Mouse (Mus musculus) frontal cortex, postnatal 36 days (tissue): ENCODE data around the gene Ces1c.
A peak's percentile ranks its signal among the peaks of the same experiment; 100 is the strongest.

Experiments
- DNase-seq, 2 experiments: peaks; one replicate each; pipeline ENCODE4 v3.0.0; 2022; ENCODE audit warnings: low spot score in 2 of 2

Ces1c gene

GRCm38 (mm10) chr8:93131233-93131980 is at the start of gene Ces1c:
Gene Ces1c (minus strand): TSS chr8:93131283.
- no peak for DNase-seq

GRCm38 (mm10) chr8:93180581-93181129 is 49.6 kb upstream of the Ces1c start:
- no peak for DNase-seq

- DNase-seq = no peak
These were observed 45.5 kb upstream of the Ces1c start for GRCm38 (mm10) chr8:93176593-93176992.

- no peak for DNase-seq
These were observed 43.5 kb upstream of the Ces1c start for GRCm38 (mm10) chr8:93174554-93174953.

- DNase-seq = no peak
These were observed 40.9 kb upstream of the Ces1c start for GRCm38 (mm10) chr8:93171846-93172590.

GRCm38 (mm10) chr8:93163363-93163762 is 32.3 kb upstream of the Ces1c start:
- no peak for DNase-seq

- DNase-seq = no peak
These were observed 20.3 kb upstream of the Ces1c start for GRCm38 (mm10) chr8:93151401-93151800.

- DNase-seq = no peak
These were observed 16.2 kb upstream of the Ces1c start for GRCm38 (mm10) chr8:93147331-93147730.

GRCm38 (mm10) chr8:93140696-93141095 is 9.6 kb upstream of the Ces1c start:
- DNase-seq = peak; percentile 29 to 63

GRCm38 (mm10) chr8:93132196-93132595 is 1.1 kb upstream of the Ces1c start:
- DNase-seq = no peak

GRCm38 (mm10) chr8:93126476-93126875 is 4.6 kb downstream of the Ces1c start:
- DNase-seq = no peak

- no peak for DNase-seq
These were observed 9.1 kb downstream of the Ces1c start for GRCm38 (mm10) chr8:93122005-93122404.

- peak; percentile 33 to 64 for DNase-seq
These were observed 35.7 kb downstream of the Ces1c start for GRCm38 (mm10) chr8:93095376-93095775.

GRCm38 (mm10) chr8:93091324-93091723 is 39.8 kb downstream of the Ces1c start:
- no peak for DNase-seq

- DNase-seq = no peak
These were observed 42.4 kb downstream of the Ces1c start for GRCm38 (mm10) chr8:93088686-93089122.

- DNase-seq = no peak
These were observed 42.9 kb downstream of the Ces1c start for GRCm38 (mm10) chr8:93088193-93088592.

GRCm38 (mm10) chr8:93079887-93080286 is 51.2 kb downstream of the Ces1c start, which contains the start of gene Ces1b:
Gene Ces1b (minus strand): TSS chr8:93080017.
- no peak for DNase-seq

GRCm38 (mm10) chr8:93075251-93075650 is 55.8 kb downstream of the Ces1c start:
- no peak for DNase-seq

GRCm38 (mm10) chr8:93063416-93064117 is 67.5 kb downstream of the Ces1c start:
- no peak for DNase-seq

- DNase-seq = peak; percentile 59 to 71
These were observed 71.9 kb downstream of the Ces1c start for GRCm38 (mm10) chr8:93059185-93059584.

GRCm38 (mm10) chr8:93055238-93055637 is 75.8 kb downstream of the Ces1c start:
- DNase-seq = no peak
